Mouse (Mus musculus): ENCODE measurements at regions not wholly inside any gene's neighbourhood (a gene's known extent, or its start where the extent isn't known, plus 50 kb on each side); places are given as distances from the start of the nearest gene placed in this dataset.

DNA sequence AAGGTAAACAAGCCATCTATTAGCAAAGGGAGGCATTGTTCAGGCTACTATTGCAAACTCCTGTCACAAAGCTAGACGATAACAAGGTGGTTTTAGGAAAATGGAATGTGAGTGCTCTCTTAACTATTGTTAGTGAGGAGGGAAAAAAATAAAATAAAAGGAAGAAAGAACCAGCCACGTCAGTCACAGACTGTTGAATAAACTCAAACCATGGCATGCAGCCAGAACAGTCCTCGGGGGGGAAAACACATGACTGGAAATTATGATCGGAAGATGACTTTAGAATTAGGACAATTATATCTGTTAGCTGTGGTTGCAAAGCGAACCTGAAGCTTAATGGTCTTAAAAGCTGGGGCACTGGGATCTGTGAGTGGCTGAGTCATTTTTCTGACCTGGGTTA is 524.1 kb downstream of the Tbc1d22a start:
- DNase-seq: no peak

DNA sequence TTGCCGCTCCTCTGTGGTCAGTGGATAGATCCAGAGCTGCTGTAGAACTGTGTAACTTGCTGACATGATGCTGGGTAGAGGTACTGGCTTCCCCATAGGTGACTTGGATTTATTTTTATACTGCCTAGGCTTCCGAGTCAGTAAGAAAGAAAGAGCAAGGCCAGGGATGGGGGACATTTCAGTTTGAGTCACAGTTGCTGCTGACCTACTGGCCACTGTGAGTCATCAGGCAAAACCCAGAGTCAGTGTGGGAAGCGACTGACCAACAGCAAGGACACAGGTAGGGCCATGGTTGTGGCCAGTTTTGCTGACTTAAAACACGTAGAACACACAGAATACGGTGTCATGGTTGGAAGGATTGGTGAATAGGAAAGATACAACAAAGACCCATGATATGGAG is 524.5 kb downstream of the Tbc1d22a start:
- DNase-seq: no peak

DNA sequence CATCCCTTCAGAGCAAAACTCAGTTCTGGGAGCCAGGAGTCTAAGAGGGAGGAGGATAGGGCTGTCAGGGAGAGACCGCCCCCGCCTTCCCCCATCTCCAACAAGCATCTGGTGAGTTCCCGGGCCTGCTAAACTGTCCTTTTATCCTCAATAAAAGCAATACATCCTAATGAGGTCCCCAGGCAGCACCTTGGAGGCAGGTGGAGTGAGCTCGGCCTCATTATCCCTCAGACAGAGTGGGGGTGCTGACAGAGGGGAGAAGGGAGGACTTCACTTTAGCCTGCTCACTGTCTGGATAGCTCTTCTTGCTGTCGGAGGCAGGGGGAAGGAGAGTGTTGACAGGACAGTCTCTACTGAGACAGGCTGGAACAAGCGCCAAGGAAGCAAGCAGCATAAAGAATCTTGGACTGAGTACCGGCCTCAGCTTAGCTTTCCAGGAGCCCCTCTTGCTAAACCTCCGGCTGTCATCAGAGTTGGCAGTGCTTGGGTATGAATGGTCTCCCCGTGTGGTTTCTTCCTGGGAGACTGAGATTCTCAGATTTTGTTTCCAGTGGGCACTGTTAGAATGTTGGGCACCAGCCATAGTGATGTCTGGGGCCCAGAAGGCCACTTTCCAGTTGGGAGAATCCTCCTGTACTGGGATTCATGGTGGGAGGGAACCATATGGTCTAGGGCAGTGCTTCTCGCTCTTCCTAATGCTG is 537.3 kb downstream of the Tbc1d22a start:
- peak; percentile 45 for DNase-seq

DNA sequence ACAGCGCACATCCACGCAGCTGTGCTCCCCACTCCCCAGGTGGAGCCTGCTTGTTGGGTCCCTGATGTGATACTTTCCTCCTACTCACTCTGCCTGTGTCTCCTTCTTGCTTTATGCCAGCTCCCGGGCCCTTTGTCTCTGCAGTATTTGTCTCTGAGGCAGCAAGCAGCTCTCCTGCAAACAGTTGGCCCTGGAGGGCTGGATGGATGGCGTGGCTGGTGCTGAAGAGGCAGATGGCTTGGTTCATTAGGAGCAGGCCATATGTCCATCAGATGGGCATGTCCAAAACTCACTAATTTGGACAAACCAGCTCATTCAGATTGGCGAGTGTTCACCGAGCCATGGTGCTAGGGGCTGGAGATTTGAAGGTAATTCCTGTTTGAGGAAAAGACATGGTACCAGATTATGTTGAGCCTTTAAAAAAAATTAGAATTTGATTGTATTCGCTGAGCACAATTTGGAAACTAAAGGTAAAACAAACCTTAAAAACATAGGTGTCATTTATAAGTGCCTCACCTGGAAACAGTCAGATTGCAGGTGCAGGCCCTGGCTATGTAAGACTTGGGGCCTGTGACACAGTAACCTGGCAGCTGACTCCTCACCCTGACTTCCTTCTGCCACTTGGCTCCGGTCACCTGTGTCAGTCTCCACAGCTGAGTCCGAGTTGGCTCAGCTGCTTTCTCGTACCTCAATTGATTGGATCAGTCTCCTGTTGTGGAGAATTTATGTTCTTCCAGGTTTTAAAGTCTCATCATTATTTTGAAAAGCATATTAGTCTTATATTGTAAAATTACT is 549.5 kb downstream of the Tbc1d22a start:
- DNase-seq: peak; percentile 87

DNA sequence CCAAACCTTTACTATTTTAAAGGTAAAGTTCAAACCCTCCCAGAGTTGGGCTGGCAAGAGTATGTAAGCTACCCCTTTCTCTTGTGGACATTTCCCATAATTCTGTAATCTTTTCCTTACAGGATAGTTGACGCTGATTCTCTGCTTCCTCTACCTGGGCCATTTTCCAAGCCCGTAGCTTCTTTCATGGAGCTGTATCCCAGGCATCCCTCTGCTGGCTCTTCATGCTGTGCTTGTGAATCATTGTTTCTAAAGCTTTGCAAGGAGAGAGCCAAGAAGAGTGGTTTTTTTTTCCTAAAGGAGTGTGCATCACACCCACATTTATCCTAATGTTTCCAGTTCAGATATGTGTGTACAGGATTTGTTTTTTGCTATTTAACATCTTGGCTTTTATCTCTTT is 553.4 kb downstream of the Tbc1d22a start:
- no peak for DNase-seq

DNA sequence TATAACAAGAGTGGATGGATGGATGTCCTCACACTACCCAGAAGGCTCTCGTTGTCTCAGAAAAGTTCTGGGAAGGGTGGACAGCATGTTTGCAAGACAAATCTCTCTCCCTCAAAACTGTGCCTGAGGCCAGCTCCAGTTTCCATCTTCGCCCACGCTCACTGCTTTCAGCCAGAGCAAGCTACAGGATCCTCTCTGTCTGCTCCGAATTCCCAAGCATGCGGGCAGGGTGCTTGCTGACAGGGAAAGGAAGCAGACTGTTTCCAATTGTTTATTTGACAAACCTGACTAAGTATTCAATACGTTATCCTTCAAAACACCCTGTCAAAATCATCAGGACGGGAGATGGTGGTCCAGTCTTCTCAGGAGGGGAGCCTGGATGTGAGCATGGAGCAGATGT is 558.8 kb downstream of the Tbc1d22a start:
- no peak for DNase-seq

DNA sequence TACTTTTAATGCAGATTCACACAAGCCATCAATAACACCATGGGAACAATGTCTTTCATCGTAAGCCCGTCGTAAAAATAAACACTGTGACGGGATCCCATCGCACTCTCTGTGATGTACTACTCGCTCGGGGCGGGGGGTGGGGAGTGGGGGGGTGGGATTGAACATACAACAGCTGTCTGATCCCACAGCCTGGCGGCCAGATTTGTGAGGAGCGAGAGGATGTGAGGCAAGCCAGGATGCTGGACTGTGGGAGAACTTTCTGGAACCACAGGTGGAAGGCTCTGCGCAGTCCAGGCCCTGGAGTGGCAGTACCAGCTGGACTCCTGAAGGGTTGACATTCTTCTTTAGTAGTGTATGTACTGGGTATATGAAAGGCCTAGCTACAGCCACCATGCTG is 563.7 kb downstream of the Tbc1d22a start:
- no peak for DNase-seq

DNA sequence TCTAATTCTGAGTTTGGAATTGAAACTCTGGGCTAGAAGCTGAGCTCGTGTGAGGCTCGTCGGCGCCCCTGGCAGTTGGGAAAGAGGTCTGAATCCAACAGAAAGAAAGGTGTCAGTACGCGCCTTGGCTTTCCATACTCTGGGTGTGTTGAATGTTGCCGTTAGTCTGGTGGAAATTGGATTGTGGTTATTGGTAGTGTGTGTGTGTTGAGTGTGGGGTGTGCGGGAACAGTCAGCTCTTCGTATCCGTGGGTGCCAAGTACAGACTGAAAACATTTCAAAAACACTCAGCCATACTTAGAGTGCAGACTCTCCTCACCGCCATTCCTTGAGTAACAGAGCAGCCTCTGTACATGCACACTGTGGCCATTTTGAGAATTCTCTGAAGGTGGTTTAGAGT is 566.9 kb downstream of the Tbc1d22a start:
- no peak for DNase-seq

DNA sequence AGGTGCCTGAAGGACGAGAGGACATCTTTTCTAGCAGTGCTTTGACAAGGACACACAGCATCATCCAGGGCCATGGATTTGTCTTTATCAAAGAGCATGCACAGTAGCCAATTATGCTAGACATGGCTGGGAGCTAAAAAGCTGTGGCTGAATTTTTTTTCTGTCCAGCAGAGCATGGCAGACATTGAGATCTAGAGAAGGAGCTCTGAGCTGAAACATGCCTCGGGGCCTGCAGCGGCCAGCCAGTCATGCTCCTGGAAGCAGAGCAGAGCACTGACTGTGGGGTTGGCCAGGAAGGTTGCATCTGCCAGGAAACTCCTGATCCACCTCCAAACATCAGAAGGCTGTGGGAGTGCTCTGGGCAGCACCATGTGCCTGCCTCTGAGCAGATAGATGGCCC is 580.5 kb downstream of the Tbc1d22a start:
- DNase-seq: no peak

DNA sequence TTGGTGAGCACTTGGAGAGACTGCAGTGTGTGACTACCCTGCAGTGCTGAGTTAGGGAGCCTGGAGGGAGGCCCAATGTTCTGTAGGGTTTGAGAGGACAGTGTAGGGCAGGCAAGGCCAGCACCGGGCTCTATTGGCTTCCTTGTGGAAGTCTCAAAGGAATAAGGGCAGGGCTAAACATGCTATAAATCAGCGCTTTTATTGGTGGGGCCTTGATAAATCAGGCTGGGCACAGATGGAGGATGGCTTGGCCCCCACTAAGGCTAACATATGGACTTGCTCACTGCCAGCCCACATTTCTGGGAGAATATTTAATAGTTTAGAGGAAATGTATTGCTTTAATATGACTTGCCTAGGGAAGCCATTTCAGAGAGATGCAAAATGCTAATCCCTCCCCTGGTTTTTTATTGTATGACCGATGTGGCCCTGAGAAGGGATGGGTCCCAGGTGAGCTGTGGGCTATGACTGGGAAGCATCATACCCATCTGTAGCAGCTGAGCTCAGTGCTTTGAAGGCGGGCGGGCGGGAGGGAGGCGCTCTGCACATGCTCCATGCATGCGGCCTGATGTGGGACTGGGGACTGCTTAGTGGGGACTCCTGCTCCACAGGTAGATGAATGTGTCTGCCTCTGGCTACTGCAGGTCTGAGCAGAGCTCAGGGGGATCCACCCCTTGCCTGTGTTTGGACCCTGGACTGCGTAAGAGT is 584.4 kb downstream of the Tbc1d22a start:
- peak; percentile 37 for DNase-seq

DNA sequence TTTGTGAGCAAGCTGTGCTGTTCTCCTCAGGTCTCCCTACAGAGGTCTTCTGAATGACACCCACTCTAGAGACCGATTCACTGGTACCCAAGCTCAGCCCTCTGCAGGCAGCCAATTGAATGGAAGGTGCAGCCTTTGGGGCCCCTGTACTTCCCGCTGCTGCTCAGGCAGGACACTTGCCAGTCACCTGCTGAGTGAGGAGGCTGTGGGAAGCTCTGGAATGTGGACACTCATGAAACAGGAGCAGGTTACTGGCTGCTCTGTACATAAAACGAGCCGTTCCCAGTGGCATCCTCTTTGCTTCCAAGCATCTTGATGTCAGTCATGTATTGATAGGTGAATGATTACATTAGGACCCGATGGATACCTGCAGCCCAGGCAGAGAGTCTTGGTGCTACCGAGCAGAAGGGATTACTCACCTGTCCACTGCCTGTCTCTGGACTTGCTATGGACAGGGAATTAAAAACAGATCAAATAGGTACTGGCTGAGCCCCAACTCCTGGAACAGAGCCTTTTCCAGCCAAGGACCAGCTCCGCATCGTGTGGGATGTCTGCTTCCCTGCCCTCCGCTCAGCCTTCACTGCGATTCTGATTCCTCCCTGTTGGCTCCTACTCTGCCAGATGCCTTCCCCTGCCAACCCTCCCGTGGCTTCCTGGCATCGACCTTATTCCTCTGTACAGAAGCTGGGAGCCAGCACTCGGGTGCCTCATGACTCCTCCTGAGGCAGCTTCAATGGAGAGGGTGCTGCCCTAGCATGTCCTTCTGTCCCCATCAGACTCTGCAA is 593.2 kb downstream of the Tbc1d22a start:
- DNase-seq: peak; percentile 57

DNA sequence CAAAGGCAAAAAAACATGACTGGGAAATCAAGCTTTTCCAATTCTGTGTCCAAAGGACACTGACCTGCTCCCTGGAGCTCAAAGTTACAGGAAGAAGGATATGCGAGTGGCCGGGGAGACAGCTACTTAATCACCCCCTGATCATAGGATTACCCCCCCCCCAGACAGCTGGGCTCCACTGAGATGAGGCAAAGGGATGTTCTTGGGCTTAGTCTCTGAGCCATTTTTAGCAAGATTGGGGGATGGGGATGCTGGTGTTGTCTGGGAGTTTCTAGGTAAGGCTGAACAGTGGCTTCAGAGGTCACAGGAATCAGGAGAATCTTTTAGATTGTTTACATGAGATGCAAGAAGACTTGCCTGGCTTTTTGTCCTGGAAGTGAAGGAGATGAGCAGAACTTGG is 597.6 kb downstream of the Tbc1d22a start:
- DNase-seq: no peak

DNA sequence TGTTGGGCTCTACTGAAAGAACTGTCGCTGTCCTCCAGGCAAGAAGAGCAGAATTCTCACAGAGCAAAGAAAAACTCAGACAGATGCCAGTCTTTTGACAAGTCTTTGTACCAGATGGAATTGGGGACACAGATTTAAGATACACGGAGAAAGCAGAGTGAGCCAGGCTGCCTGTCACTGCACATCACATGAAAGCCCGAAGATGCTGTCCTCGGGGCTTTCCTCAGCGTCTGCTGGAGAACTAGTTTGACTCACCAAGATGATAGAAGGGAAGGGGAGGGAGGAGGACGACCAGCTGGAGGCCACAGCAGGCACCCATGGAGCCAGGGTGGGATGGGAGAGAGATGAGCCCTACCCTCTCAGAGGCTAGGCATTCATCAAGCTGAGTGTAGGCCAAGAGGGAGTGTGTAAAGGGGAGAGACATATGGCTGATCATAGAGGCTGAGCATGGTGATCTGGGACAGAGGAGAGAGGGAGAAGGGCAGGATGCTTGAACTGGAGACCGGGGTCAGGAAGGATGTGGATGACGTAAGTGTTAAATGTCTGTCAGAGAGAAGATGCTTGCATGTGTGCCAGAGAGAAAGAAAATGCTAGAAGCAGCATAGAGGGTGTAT is 600.7 kb downstream of the Tbc1d22a start:
- DNase-seq: no peak

DNA sequence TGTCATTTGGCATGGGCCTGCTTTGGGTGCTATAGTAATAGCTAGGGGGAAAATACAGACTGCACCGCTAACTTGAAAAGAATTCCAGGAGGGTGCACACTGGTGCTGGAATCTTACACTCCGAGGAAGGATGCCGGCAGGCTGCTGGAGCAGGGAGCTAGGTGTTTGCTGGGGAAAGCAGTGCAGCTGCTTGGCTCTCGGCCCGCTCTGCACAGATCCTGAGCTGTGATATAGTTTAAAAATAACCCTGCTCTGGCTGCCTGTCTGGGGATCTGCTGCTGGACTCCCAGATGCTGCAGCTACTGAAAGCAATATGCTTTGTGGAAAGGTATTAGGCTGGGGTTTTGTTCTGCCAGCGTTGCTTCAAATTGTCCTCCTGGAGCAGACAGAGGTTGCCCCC is 621.7 kb downstream of the Tbc1d22a start:
- no peak for DNase-seq

DNA sequence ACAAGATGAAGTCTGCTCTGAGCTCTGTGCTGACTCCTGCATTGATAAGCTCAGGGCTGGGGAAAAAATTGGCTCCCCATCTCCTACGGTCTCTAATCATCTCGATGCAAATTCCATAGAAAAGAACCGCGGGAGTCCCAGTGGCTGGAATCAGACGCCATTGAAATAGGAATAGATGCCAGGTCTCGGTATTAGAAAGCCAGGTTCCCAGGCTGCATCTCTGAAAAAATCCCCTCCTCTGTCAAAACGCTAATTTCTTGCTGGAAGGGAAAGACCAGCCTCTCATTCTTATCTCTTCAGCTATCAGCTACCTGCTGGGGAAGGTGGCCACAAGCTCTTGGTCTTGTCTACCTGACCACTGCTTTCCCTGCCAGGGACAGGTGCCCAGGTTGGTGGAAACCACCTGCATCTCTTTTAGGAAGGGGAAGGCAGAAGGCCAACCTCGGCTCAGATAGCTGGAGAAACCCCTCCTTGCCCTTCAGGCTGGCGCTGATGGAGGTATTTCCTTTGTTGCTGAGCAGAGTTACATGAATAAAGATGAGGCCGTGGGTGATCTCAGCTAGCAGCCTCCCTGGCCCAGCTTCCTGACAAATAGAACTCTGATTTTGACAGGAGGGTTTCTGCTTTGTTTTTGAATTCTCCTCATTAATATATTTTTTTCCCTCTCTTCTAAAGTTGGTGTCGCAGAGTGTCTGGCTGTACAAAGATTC is 638.1 kb downstream of the Tbc1d22a start:
- no peak for DNase-seq

DNA sequence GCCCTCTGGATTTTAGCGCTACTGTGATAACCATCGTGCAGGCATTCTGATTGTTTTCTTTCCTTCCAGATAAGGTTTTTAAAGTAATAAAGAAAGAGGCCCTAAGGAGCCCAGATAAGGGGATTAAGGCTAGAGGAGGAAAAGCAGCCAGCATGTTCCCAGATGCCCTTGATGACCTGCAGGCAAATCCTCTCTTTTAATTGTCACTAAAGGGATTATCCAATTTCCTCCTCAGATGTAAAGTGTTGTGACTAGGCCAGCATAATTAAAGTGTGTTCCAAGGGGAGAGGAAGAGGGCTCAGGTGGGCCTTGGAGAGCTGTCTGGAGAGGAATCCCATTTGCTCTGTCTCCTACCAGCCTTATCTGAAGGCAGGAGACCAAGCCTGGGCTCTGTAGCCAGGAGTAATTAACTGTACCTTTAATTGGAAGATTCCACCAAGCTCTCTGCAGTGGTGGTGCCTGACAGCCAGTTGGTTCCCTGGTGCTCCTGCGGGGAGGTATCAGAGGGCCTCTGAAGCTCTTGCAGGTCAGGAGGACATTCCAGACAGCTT is 644.2 kb downstream of the Tbc1d22a start:
- DNase-seq: no peak

DNA sequence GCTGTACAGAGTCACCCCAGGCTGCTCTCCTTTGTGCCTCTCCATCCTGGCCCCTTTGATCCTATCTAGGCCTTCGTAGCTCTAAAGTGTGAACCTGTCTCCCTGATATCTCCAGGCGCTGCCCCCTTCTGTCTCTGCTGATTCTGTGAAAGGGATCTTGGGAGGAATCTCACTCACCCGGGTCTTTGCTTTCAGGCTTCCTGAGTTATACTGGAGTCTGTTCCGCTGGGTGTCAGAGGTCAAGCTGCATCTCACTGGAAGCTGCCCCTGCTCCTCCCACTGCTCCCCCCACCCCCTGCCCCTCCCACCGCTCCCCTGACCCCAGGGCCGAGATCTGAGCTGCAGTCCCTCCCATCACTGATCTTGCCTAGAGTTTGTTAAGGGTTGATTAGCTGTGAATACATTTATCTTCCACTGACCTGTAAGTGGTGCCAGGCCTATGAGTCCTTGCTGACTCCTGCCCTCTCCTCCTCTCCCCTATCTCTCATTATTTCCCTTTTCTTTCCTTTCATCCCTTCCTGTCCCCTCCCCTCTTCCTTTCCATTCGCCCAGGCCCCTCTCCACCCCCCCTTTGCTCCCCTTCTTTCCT is 661.6 kb downstream of the Tbc1d22a start:
- DNase-seq: no peak

DNA sequence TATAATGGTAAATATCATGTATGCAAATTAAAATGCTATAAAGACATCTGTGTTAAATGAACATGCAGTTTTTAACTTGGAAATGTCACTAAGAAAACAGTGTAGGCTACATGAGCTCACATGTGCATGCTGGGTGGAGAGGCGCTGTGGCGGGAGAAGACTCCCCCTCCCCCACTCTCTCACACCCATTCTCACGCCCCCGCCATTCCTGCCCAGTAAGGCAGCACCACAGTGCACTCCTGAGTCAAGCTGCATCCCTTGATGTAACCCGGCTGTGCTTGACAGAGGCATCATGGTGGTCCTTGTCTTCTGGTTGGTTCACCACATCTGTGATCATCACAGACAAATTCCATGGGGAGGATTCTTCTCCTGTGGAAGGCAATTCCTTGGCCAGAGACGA is 647.1 kb upstream of the Fam19a5 start:
- no peak for DNase-seq

DNA sequence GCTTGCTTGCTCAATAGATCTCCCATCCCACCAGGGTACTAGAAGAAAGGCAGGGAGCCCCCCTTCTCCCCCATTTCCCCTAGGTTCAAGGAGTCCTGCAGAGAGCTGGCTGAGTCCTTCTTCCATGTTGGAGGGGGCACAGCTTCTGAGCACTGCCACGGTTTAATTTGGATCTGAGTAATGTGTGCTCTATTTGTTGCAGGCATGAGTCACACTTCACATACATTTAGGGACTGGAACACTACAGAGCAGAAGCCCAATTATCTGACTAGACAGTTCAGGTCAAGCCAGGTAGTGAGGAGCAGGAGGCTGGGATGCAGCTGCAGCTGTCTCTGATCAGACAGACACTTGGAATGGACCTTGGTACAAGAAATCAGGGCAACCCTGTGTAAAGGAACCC is 644.1 kb upstream of the Fam19a5 start:
- peak; percentile 6 for DNase-seq

DNA sequence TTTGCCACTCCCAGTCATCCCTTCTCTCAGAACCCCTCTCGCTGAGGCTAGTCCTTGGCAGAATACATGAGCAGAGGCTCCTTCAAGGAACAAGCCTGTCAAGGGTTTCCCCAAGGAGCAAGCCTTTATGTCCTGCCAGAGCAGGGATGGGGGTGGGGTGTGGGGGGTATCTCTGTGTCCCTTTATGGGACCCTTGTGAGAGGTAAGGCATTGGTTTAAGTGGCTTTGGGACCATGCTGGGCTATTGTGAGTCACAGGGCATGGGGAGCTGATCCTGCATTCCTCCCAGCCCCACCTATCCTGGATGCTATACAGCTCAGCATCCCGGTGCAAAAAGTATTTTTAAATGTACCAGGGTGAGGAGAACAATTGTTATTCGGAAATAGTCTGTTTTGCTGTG is 641.1 kb upstream of the Fam19a5 start:
- DNase-seq: no peak

DNA sequence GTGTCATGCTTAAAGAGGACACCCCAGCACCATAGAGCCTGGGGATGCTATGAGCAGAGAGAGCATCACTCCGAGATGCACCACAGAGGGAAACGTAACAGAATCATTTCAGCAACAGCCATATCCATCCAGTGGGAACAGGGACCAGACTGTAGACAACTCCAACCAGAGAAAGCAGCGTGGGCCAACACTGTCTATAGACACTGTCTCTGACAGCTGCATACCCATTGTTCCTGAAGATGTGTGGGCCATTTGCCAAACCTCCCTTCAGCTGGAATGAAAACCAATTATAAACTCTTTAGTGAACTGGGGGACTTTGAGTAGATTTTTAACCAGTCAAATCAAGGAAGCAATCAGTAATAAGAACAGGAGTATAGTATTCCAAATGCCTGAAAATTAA is 630.8 kb upstream of the Fam19a5 start:
- no peak for DNase-seq
